Mouse (Mus musculus) hindbrain, embryonic 10.5 days (tissue): ENCODE measurements around the gene Efcab11. TPM values are rescaled to one million over a fixed set of nuclear protein-coding genes. Genes with fewer than 3 reads are reported as not detected.

Source experiments
- DNase-seq: peaks from one replicate; pipeline ENCODE4 v3.0.0-alpha.2; 2017; ENCODE audit warnings: low spot score
- H3K27ac ChIP-seq: fragments of 300-500 bp; sonication (generic); 2 replicates; pipeline ENCODE4 v1.5.1; 2016; ENCODE audit warnings: mild to moderate bottlenecking, moderate library complexity
- H3K27me3 ChIP-seq: fragments of 300-500 bp; sonication (generic); 2 replicates; pipeline ENCODE4 v1.6.1; 2016; ENCODE audit warnings: mild to moderate bottlenecking; ENCODE audit not compliant: poor library complexity, insufficient read depth, severe bottlenecking
- H3K36me3 ChIP-seq: fragments of 300-500 bp; sonication (generic); 2 replicates; pipeline ENCODE4 v1.6.1; 2016; ENCODE audit warnings: mild to moderate bottlenecking, moderate library complexity
- H3K4me1 ChIP-seq: fragments of 300-500 bp; sonication (generic); replicated peaks from 2 replicates; pipeline ENCODE4 v1.6.1; 2016; ENCODE audit warnings: mild to moderate bottlenecking
- H3K4me3 ChIP-seq: fragments of 300-500 bp; sonication (generic); 2 replicates; pipeline ENCODE4 v1.5.1; 2016; ENCODE audit warnings: mild to moderate bottlenecking, moderate library complexity
- H3K9me3 ChIP-seq: fragments of 300-500 bp; sonication (generic); 2 replicates; pipeline ENCODE4 v1.6.1; 2016; ENCODE audit warnings: mild to moderate bottlenecking, moderate library complexity
- WGBS: fragments of 180-500 bp; shearing (Covaris S2); methylation state at CpG from one replicate; pipeline ENCODE4 v1.1.7; 2016; 5-methylcytosine and 5-hydroxymethylcytosine counted together
- polyA plus RNA-seq: library from polyadenylated mRNA; unstranded; fragments of >200 nt; fragmentation: Nextera tagmentation; extraction: Ambion mirVana; gene quantifications from 2 replicates; pipeline ENCODE4 v1.2.1, GENCODE M21; 2016

The Efcab11 gene
- polyA plus RNA-seq, 1 experiment from 2014 or later = 21.9 TPM

DNA sequence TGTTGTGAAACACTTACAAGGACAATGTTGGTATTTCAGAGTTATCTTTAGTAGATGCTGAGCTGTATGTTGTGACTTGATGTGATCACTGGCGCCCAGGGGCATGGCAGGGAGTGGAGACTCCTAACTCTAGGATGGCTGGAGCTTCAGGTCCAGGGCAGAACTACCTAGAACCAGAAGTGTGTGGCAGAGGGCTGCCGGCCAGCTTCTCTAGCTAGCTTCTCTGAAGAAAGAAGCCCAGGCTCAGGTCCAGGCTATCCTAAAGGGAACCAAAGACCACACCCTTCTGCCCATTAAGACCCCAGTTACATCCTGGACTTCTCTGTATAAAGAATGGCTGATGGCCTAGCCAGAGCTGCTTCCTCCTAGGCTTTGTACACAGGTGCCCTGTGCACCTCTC lies 166.1 kb downstream of the Efcab11 start:
- no peaks in the 10 kb centered on the region for H3K27me3 ChIP-seq
- no peaks in the 10 kb centered on the region for H3K9me3 ChIP-seq
- DNase-seq = no peak
- H3K4me1 ChIP-seq = peaks cover 18% of the 10 kb centered on the region
- H3K27ac ChIP-seq = no peak overlapping the region
- WGBS = 90% methylated on average over 2 of the region's 2 CpGs
- no peak overlapping the region for H3K4me3 ChIP-seq
- 0 out of 2 replicates have a peak, but pooled peaks cover 5% of the 10 kb centered on the region for H3K36me3 ChIP-seq

DNA sequence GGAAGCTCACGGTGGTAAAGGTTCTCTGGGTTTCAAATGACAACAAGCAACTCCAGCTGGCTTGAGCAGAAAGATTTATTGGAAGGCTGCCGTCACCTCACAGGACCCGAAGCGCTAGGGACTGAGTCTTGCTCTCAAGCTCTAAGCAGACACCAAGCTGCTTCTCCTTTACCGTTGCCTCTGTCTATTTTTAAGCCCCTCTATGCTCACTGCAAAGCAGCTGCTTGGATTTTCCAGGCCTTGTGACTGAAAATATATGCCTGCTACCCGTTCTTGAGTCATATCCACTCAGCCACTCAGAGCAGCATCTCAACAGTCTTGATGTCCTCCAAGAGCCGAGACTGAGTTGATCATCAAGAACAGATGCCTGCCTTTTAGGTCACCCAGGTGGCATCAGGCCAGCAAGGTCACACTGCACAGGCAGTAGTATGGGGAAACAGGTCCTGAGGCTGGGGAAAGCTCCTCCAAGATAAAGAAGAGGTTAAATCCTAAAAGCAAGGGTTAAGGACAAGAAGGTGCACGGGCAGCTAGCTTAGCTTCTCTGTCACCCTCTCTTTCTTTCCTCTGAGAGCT lies 168.1 kb downstream of the Efcab11 start:
- no peaks in the 10 kb centered on the region for H3K9me3 ChIP-seq
- H3K27ac ChIP-seq = no peak overlapping the region
- DNase-seq = no peak
- no peak overlapping the region for H3K4me3 ChIP-seq
- 78% methylated on average over 8 of the region's 8 CpGs for WGBS
- H3K36me3 ChIP-seq = 0 out of 2 replicates have a peak, but pooled peaks cover 5% of the 10 kb centered on the region
- no peaks in the 10 kb centered on the region for H3K27me3 ChIP-seq
- peaks cover 24% of the 10 kb centered on the region for H3K4me1 ChIP-seq

DNA sequence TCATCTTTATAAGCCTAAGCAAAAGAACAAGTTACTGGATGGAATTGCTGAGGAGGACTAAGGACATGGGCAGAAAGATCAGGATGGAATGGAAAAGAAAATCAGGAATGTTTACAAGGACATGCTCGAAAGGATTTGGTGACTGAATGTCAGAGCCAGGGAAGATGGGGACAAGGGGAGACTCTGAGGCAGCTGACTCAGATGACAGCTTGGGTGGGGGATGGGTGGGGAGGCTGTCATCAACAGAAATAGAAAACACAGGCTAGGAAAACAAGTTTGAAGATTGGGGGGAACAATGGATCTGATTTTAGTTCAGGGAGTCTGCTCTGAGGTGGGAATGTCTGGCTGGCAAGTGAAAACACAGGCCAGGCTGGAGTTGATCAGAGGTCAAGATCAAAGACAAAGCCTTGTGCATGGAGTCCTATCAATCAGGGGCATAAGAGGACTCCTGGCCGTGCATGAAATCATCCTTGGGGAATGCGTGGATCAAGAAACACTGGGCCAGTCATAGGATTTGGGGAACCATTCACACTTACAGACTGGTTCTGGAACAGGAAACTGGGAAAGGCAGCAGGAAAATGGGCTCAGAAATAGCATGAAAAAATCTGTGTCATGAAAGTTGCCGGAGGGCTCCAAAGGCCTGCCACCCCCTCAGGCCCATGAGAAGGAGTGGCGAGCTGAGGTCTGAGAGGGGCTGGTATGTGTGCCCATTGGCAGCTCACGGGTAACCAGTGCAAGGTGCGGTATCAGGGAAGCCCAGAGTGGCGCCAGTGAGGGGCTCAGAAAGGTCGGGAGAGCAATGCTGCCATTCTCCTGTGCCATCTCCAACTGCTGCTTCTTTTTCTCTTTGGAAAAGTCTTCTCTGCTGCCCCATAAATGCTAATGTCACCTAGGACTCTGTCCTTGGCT lies 168.9 kb downstream of the Efcab11 start:
- Histone ChIP-seq H3K4me1 (peaks cover 24% of the 10 kb centered on the region), H3K27me3 (no peaks in the 10 kb centered on the region), H3K4me3 (no peak overlapping the region), H3K9me3 (no peaks in the 10 kb centered on the region), H3K36me3 (0 out of 2 replicates have a peak, but pooled peaks cover 5% of the 10 kb centered on the region), H3K27ac (peak overlapping the region; percentile 64; the same call in 1 of the 2 replicates)
- WGBS = 64% methylated on average over 9 of the region's 9 CpGs
- no peak for DNase-seq

DNA sequence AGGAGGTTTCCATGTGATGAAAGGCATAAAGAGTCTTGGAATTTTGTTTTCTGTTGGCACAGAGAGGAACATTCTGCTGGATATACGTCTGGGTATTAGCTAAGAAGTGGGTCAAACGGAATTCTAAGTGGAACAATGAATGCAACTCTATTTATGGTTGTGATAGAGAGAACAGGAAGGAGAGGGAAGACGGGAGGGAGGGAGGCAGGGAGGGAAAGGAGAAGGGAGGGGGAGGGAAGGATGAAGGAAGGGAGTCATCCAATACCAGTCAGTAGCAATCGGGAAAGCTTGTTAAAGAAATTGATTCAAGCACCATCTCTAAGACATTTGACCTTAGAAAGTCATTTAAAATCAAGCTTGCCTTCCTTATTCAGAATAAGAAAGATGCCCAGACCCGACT lies 172.0 kb downstream of the Efcab11 start:
- H3K27ac ChIP-seq = no peak overlapping the region
- DNase-seq = no peak

DNA sequence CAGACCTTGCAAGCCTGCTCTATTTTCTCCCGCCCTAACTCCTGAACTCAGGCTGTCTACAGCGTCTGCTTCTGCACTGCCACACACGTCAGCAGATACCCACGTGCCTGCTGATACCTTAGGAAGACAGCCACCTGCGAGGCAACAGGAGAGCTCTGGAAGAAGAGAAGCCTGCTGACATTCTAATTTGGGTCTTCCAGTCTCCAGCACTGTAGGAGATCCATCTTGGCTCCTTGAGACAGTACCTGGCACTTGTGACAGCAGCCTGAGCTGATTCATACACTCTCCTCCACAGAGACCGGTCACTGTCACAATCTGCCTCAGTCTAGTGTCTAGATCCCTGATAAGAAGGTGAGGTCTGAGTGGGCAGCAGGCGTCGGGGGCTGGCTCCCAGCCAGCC lies 182.0 kb downstream of the Efcab11 start:
- no peak for DNase-seq
- H3K4me1 ChIP-seq = no peaks in the 10 kb centered on the region; the same call in 1 of the 2 replicates
- no peaks in the 10 kb centered on the region for H3K27me3 ChIP-seq
- 88% methylated on average over 8 of the region's 8 CpGs for WGBS
- H3K27ac ChIP-seq = no peak overlapping the region
- no peaks in the 10 kb centered on the region for H3K9me3 ChIP-seq
- H3K4me3 ChIP-seq = no peak overlapping the region
- no peaks in the 10 kb centered on the region for H3K36me3 ChIP-seq

More for the DNA sequence above, 172.0 kb downstream of the Efcab11 start:
- Histone ChIP-seq H3K36me3 (no peaks in the 10 kb centered on the region), H3K27me3 (no peaks in the 10 kb centered on the region), H3K9me3 (no peaks in the 10 kb centered on the region), H3K4me3 (no peak overlapping the region), H3K4me1 (peaks cover 24% of the 10 kb centered on the region)
- WGBS = 61% methylated on average over 5 of the region's 5 CpGs

DNA sequence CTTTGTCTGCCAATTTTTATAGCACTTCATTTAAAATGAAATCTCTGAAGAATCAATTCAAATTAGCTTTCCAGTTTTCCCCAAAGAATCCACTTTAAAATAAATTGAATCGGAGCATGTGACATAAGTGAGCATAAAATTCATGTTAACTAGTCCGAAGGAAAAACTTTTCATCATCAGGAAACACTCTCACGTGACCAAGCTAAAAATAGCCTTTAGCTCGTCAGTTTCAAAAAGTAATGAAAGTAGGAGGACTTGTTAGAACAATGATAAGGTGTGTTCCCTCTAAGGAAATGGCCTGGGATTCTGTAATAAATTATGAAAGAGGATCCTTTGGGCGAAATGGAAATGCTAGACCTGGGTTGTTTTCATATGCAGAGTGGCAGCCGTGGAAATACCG lies 183.9 kb downstream of the Efcab11 start:
- no peaks in the 10 kb centered on the region for H3K9me3 ChIP-seq
- DNase-seq = no peak
- H3K4me1 ChIP-seq = no peaks in the 10 kb centered on the region; the same call in 1 of the 2 replicates
- 82% methylated on average over 7 of the region's 7 CpGs for WGBS
- no peak overlapping the region for H3K4me3 ChIP-seq
- H3K27ac ChIP-seq = no peak overlapping the region
- H3K36me3 ChIP-seq = no peaks in the 10 kb centered on the region
- H3K27me3 ChIP-seq = no peaks in the 10 kb centered on the region

DNA sequence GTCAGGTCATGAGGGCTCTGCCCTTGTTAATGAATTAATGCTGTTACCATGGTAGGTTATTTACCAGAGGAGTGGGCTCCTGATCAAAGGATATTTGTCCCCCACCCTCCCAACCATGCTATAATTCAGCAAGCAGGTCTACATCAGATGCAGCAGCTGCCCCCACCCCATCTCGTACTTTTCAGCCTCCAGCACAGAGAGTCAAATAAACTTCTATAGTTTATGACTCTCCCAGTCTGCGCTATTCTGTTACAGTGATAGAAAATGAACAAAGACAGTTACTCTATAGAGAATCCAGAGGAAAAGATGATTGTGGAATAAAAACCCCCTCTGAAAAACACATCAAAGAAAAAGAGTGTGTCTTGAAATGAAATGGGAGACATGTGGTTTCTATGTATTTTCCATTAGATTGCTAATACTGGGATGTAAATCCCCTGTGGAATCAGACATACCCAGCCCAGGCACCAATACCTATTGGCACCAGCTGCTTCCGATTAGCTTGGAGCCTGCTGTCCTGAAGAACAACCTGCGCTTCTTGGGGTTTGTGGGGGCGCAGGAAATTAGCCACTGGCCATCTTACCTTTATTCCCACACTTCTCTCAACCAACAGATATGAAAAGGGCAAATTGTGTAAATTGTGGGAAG lies 184.7 kb downstream of the Efcab11 start:
- WGBS = 84% methylated on average over 5 of the region's 5 CpGs
- Histone ChIP-seq H3K27me3 (no peaks in the 10 kb centered on the region), H3K36me3 (no peaks in the 10 kb centered on the region), H3K9me3 (no peaks in the 10 kb centered on the region), H3K4me1 (no peaks in the 10 kb centered on the region; the same call in 1 of the 2 replicates), H3K4me3 (no peak overlapping the region), H3K27ac (no peak overlapping the region)
- DNase-seq = no peak

DNA sequence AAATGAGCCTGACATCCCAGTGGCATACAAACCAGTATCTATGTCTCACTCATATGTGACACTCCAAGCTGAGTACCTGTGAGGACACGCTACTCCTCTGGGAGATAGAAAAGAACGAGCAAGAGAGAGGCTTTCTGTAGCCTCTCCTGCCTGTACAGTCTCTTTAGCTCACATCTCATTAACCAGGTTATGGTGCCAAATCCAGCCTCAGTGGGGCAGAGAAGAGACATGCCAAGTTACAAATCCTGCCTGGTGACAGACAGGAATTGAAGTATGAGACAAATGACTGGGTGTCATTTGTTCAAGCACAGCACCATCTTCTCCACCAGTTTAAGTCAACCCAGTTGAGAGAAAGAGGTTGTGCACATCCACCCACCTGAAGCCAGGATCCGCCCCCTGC lies 190.2 kb downstream of the Efcab11 start:
- no peaks in the 10 kb centered on the region for H3K9me3 ChIP-seq
- H3K4me3 ChIP-seq = no peak overlapping the region
- DNase-seq = no peak
- H3K27ac ChIP-seq = no peak overlapping the region
- H3K36me3 ChIP-seq = no peaks in the 10 kb centered on the region
- no peaks in the 10 kb centered on the region; the same call in 1 of the 2 replicates for H3K4me1 ChIP-seq
- H3K27me3 ChIP-seq = no peaks in the 10 kb centered on the region
- WGBS = 96% methylated on average over 3 of the region's 3 CpGs

DNA sequence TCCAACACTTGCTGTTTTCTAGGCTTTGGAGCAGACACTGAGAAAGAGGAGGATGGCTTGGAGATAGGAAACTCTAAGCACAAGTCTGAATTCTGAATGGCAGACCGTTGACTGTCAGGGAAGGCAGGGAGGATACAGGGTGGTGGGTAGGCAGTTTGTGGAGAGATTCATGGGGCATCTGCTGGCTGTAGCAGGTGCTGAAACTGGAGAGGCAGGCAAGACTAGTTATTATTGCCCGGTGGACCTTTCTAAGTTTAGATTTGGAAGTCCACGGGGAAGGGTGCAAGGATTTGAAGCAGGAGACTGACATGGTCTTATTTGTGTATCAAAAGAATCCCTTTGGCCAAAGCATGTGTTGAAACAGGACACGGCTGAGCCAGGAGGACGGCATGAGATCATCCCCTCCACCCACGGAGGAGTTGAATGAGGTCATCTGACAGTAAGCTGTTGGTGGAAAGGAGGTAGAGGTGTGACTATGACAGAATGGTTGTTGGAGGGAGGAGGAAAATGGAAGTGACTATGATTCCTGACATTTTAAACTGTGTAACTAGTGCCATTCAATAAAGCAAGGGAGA lies 197.7 kb downstream of the Efcab11 start:
- 77% methylated on average over 6 of the region's 6 CpGs for WGBS

DNA sequence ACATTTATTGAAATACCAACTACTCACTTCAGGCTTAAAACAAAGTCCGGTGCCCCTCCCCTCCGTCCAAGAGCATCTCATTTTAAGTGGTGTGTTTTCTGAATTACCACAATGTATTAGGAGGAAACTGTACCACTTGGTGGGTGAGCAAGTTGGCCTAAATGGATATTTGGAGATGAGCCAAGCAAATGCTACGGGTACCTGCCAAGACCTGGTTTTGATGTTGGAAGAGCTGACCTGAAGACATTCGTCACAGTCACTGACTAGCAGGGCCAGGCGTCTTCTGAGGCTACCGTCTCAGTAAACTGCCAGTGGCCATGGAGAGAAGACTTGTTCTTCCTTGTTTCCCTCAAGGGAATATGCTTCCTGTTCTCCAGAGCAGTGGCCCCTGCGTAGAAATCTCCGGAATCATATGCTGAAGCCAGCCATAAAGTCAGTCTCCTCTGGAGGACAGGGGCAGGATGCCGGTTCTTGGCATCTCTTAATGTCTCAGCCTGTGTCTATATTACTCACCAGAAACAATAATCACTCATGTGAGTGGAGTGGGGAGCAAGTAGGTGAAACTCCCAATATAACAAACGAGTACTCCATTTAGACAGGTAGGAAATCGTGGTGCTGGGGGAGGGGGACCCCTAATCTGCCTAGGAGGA lies 198.7 kb downstream of the Efcab11 start:
- Histone ChIP-seq H3K9me3 (no peaks in the 10 kb centered on the region), H3K27me3 (no peaks in the 10 kb centered on the region), H3K4me1 (no peaks in the 10 kb centered on the region; the same call in 1 of the 2 replicates), H3K4me3 (no peak overlapping the region), H3K36me3 (no peaks in the 10 kb centered on the region), H3K27ac (no peak overlapping the region)
- 84% methylated on average over 11 of the region's 11 CpGs for WGBS
- no peak for DNase-seq

More for the DNA sequence above, 197.7 kb downstream of the Efcab11 start:
- DNase-seq = no peak
- no peak overlapping the region for H3K27ac ChIP-seq
- no peaks in the 10 kb centered on the region for H3K27me3 ChIP-seq
- H3K36me3 ChIP-seq = no peaks in the 10 kb centered on the region
- no peak overlapping the region for H3K4me3 ChIP-seq
- H3K9me3 ChIP-seq = no peaks in the 10 kb centered on the region
- H3K4me1 ChIP-seq = no peaks in the 10 kb centered on the region; the same call in 1 of the 2 replicates

DNA sequence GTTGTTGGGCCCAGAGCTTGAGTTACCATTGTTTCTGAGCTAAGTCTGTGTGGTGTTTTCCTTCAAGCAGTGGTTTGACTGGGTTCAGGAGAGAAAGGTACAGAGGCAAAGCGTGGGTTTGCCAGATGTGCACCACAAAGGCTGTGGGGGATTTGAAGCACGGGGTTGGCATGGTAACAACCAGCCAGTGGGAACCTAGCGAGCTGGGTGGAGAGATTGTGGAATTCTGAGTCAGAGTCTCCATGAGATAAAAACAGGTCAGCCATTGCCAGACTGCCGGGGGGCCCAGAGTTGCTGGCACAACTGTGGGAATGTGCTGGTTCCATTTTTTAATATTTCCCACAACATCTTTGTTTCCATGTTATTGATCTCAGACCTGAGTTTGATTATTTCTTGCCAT lies 202.6 kb downstream of the Efcab11 start:
- Histone ChIP-seq H3K4me1 (no peaks in the 10 kb centered on the region; the same call in 1 of the 2 replicates), H3K9me3 (no peaks in the 10 kb centered on the region), H3K36me3 (no peaks in the 10 kb centered on the region), H3K27me3 (no peaks in the 10 kb centered on the region), H3K27ac (no peak overlapping the region), H3K4me3 (no peak overlapping the region)
- WGBS = 44% methylated on average over 4 of the region's 4 CpGs
- no peak for DNase-seq

DNA sequence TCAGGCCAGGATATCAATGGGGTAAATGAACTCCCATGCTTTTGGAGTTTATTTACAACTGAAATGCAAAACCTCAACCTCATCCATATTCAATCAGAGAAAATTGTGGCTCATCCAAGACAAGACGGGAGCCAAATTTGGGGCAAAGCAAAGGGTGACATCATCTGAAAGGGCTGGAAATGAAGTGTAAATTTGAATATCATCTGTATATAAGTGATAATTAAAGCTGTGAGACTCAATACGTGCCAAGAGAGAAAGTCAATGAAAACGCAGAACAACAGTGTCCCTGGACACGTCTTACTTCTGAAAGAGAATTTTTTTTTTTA lies 212.4 kb downstream of the Efcab11 start:
- Histone ChIP-seq H3K27ac (no peak overlapping the region), H3K36me3 (no peaks in the 10 kb centered on the region)
- DNase-seq = no peak

More for the DNA sequence above, 212.4 kb downstream of the Efcab11 start:
- Histone ChIP-seq H3K9me3 (no peaks in the 10 kb centered on the region), H3K27me3 (no peaks in the 10 kb centered on the region), H3K4me1 (peaks cover 18% of the 10 kb centered on the region), H3K4me3 (no peak overlapping the region)
- WGBS = 79% methylated on average over 4 of the region's 4 CpGs
